Mouse (Mus musculus) thymus, adult 2 months (tissue): ENCODE data around the gene Mrpl10.

Source experiments
- CTCF ChIP-seq: fragments of 200-500 bp; IDR thresholded peaks from 2 replicates; pipeline ENCODE4 v1.5.1; 2012; ENCODE audit warnings: mild to moderate bottlenecking, control low read depth, low read length, moderate library complexity, borderline replicate concordance; ENCODE audit not compliant: control insufficient read depth, poor library complexity, insufficient read depth; ENCODE audit errors: extremely low read depth
- POLR2A ChIP-seq: fragments of 200-500 bp; IDR thresholded peaks from 2 replicates; pipeline ENCODE4 v1.6.1; 2012; ENCODE audit warnings: mild to moderate bottlenecking, low read length, control low read depth, moderate library complexity; ENCODE audit not compliant: control insufficient read depth, poor library complexity, insufficient read depth; ENCODE audit errors: extremely low read depth

- TF ChIP-seq POLR2A (no peak), CTCF (no peak)
Observed at GRCm38 (mm10) chr11:97036141-97036540, 5.2 kb upstream of the Mrpl10 start.
